Mouse (Mus musculus): ENCODE data around the gene Xpr1. TPM values are rescaled to one million over a fixed set of nuclear protein-coding genes. Genes with fewer than 3 reads are reported as not detected.
A peak's percentile ranks its signal among the peaks of the same experiment; 100 is the strongest.

Xpr1 gene
- polyA plus RNA-seq, 1 experiment from 2014 or later: 10.4 TPM

DNA sequence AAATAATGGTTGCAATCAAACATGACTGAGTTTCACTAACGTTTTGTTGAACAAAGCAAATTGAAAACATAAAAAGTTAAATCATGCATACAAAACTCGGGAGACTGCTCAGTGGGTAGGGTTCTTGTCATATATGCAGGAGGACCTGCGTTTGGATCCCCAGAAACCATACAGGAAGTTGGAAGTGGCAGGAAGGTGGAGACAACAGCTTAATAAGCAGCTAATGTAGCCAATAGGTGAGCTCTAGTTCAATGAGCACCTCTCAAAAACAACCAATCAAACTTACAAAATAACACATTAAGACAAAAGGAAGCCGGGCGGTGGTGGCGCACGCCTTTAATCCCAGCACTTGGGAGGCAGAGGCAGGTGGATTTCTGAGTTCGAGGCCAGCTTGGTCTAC, 162.9 kb downstream of the Xpr1 start:
- ATAC-seq (ENCODE audit: low FRiP score, low TSS enrichment): no peak
- no peaks in the 10 kb centered on the region for H3K9me3 ChIP-seq (ENCODE audit: control insufficient read depth, low read length)
- H3K9ac ChIP-seq (ENCODE audit: low read depth, low read length): no peak overlapping the region
- no peaks in the 10 kb centered on the region for H3K4me1 ChIP-seq (ENCODE audit: control insufficient read depth, insufficient read depth, low read length)
- H3K27me3 ChIP-seq (ENCODE audit: control insufficient read depth, insufficient read depth, low read length): no peaks in the 10 kb centered on the region
- no peak overlapping the region for H3K27ac ChIP-seq (ENCODE audit: low read depth, low read length)
- WGBS: 94% methylated on average over 8 of the region's 8 CpGs
- H3K4me2 ChIP-seq (replicated peaks; ENCODE audit: low read depth, low read length): no peak overlapping the region
- H3K4me3 ChIP-seq (ENCODE audit: low read length): no peak overlapping the region
- no peaks in the 10 kb centered on the region for H3K36me3 ChIP-seq (ENCODE audit: control insufficient read depth, insufficient read depth, low read length)

DNA sequence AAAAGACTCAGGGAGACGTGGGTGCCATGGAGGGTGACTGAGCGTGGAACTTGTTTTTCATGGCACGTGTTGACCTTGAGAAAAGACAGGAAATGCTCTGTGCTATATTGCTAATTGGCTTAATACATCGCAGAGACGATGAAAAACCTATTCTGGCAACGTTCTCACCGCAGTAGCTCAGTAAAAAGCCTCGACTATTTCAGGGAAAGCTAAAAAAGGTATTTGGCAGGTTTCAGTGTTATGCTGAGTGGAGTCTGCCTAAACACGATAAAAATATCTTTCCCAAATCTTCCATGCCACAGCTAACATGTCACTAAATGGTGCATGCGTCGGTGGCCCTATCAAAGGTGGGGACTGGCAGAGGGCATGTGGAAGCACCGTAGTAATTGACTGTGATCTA, 164.1 kb downstream of the Xpr1 start:
- no peak for ATAC-seq (ENCODE audit: low FRiP score, low TSS enrichment)
- WGBS: 66% methylated on average over 12 of the region's 12 CpGs
- Histone ChIP-seq H3K36me3 (ENCODE audit: control insufficient read depth, insufficient read depth, low read length) (no peaks in the 10 kb centered on the region), H3K9me3 (ENCODE audit: control insufficient read depth, low read length) (no peaks in the 10 kb centered on the region), H3K4me3 (ENCODE audit: low read length) (no peak overlapping the region), H3K27ac (ENCODE audit: low read depth, low read length) (no peak overlapping the region), H3K4me2 (replicated peaks; ENCODE audit: low read depth, low read length) (no peak overlapping the region), H3K4me1 (ENCODE audit: control insufficient read depth, insufficient read depth, low read length) (no peaks in the 10 kb centered on the region), H3K27me3 (ENCODE audit: control insufficient read depth, insufficient read depth, low read length) (no peaks in the 10 kb centered on the region), H3K9ac (ENCODE audit: low read depth, low read length) (no peak overlapping the region)

DNA sequence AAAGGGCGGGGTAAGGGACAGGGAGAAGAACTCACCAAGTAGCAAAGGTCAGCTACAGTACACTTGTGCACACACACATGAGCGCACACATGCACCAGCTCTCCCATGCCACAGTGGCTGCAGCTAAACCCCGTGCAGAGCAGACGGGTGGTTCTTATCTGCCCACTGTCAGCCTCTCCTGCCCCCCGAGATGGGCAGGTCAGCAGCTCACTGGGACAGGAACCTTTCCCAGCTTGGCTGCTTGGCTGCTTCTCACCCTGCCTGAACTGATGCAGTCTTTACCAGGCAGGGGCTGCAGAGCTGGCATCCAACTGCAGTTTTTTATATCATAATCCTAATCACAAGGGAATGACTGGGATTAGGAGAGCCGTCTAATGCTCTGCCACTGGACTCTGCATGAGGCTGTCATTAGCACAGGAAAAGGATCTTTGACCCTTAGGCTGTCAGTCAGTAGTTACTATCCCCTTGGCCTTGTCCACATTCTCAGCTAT, 164.5 kb downstream of the Xpr1 start:
- no peaks in the 10 kb centered on the region for H3K36me3 ChIP-seq (ENCODE audit: control insufficient read depth, insufficient read depth, low read length)
- H3K27ac ChIP-seq (ENCODE audit: low read depth, low read length): no peak overlapping the region
- peak; percentile 45; the same call in 1 of the 2 replicates for ATAC-seq (ENCODE audit: low FRiP score, low TSS enrichment)
- H3K4me3 ChIP-seq (ENCODE audit: low read length): no peak overlapping the region
- H3K27me3 ChIP-seq (ENCODE audit: control insufficient read depth, insufficient read depth, low read length): no peaks in the 10 kb centered on the region
- H3K9me3 ChIP-seq (ENCODE audit: control insufficient read depth, low read length): no peaks in the 10 kb centered on the region
- H3K9ac ChIP-seq (ENCODE audit: low read depth, low read length): no peak overlapping the region
- no peaks in the 10 kb centered on the region for H3K4me1 ChIP-seq (ENCODE audit: control insufficient read depth, insufficient read depth, low read length)
- no peak overlapping the region for H3K4me2 ChIP-seq (replicated peaks; ENCODE audit: low read depth, low read length)
- WGBS: 37% methylated on average over 6 of the region's 6 CpGs

DNA sequence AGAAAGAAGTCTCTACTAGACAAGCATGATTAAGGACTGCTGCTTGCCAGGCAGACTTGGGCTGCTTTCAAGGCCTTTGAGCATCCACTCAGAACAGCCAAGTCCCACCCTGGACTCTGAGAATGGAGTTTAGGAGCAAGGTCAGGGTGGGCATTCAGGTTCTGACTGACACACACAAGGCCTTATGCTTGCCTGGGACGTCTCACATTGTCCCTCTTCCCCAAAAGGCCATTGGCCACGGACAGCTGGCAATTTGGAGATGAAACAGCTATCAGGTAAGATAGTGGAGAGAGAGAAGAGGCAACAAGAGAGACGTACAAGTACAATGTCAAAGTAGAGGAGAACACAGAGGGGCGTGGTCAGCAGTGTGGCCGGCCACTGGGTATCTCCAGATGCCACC, 165.6 kb downstream of the Xpr1 start:
- no peaks in the 10 kb centered on the region for H3K36me3 ChIP-seq (ENCODE audit: control insufficient read depth, insufficient read depth, low read length)
- no peak overlapping the region for H3K27ac ChIP-seq (ENCODE audit: low read depth, low read length)
- H3K9me3 ChIP-seq (ENCODE audit: control insufficient read depth, low read length): no peaks in the 10 kb centered on the region
- no peak overlapping the region for H3K4me3 ChIP-seq (ENCODE audit: low read length)
- ATAC-seq (ENCODE audit: low FRiP score, low TSS enrichment): no peak
- no peak overlapping the region for H3K9ac ChIP-seq (ENCODE audit: low read depth, low read length)
- H3K27me3 ChIP-seq (ENCODE audit: control insufficient read depth, insufficient read depth, low read length): no peaks in the 10 kb centered on the region
- no peak overlapping the region for H3K4me2 ChIP-seq (replicated peaks; ENCODE audit: low read depth, low read length)
- H3K4me1 ChIP-seq (ENCODE audit: control insufficient read depth, insufficient read depth, low read length): no peaks in the 10 kb centered on the region
- 80% methylated on average over 5 of the region's 5 CpGs for WGBS

DNA sequence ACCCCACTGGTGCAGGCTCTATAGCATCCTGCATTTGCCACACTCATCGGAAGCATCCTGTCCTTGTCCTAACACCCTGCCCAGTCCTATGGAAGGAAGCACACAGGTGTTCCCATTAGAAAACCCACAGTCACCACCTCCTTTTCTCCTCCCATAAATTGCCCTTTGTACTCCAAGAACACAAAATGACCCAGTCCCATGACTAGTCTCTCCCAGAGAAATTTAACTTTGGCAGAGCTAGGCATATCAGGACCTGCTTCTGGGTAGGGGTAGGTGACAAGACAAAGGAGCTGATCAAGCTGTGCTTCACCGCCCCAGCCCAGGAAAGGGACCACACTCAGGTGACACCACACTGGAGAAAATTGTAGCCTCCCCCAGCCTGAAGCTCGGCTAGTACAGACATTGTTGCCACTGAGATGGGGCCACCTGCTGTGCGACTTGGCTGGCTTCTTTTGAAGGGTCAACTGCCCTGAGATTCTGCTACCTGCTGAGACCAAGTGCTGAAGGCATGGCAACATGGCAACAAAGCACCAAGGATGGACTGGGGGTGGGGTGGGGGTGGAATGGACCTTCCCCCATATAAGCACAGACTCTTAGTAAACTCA, 166.6 kb downstream of the Xpr1 start:
- Histone ChIP-seq H3K4me1 (ENCODE audit: control insufficient read depth, insufficient read depth, low read length) (no peaks in the 10 kb centered on the region), H3K27ac (ENCODE audit: low read depth, low read length) (no peak overlapping the region), H3K4me3 (ENCODE audit: low read length) (no peak overlapping the region), H3K4me2 (replicated peaks; ENCODE audit: low read depth, low read length) (no peak overlapping the region), H3K27me3 (ENCODE audit: control insufficient read depth, insufficient read depth, low read length) (no peaks in the 10 kb centered on the region), H3K9ac (ENCODE audit: low read depth, low read length) (no peak overlapping the region), H3K9me3 (ENCODE audit: control insufficient read depth, low read length) (no peaks in the 10 kb centered on the region), H3K36me3 (ENCODE audit: control insufficient read depth, insufficient read depth, low read length) (no peaks in the 10 kb centered on the region)
- no peak for ATAC-seq (ENCODE audit: low FRiP score, low TSS enrichment)
- 45% methylated on average over 4 of the region's 4 CpGs for WGBS

DNA sequence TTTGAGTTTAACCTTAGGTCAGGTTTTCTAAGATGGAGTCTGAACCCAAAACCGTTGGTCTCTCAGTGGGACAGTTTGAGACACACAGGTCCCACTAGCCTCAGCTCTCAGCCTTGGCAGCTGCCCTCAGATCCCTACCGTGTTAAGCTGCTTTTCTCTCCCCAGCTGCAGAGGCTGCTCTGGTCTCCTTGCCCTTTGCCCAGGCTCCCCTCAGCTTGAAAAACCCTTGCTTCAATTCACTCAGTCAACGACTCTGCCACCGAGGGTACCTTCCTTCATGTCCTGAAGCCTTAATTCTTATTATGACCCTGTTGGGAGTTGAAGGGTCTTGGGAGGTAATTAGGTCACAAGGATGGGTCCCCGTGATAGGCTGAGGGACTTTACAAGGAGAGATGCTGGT, 167.3 kb downstream of the Xpr1 start:
- no peak overlapping the region for H3K4me3 ChIP-seq (ENCODE audit: low read length)
- no peak overlapping the region for H3K9ac ChIP-seq (ENCODE audit: low read depth, low read length)
- ATAC-seq (ENCODE audit: low FRiP score, low TSS enrichment): no peak
- 32% methylated on average over 5 of the region's 5 CpGs for WGBS
- H3K9me3 ChIP-seq (ENCODE audit: control insufficient read depth, low read length): no peaks in the 10 kb centered on the region
- no peak overlapping the region for H3K4me2 ChIP-seq (replicated peaks; ENCODE audit: low read depth, low read length)
- H3K36me3 ChIP-seq (ENCODE audit: control insufficient read depth, insufficient read depth, low read length): no peaks in the 10 kb centered on the region
- H3K27me3 ChIP-seq (ENCODE audit: control insufficient read depth, insufficient read depth, low read length): no peaks in the 10 kb centered on the region; the same call in 1 of the 2 replicates
- H3K27ac ChIP-seq (ENCODE audit: low read depth, low read length): no peak overlapping the region
- H3K4me1 ChIP-seq (ENCODE audit: control insufficient read depth, insufficient read depth, low read length): no peaks in the 10 kb centered on the region; the same call in 1 of the 2 replicates

DNA sequence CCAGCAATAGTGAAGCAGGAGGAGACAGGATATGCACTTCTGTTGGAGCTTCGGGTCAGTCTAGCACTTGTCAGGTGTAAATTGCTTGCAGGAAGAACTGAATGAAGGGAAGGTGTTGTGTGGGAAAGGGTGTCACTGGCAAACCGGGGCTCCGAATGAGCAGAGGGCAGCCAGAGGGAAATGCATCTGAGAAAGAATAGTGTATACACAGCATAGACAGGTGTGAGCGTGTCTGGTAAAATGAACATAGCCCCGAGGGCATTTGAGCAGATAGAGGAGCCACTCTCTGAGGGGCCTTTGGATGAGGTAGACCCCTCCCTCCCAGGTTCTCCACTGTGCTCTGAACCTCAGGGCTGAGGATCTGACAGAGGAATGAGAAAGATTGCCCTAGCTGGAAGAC, 169.2 kb downstream of the Xpr1 start:
- H3K9me3 ChIP-seq (ENCODE audit: control insufficient read depth, low read length): no peaks in the 10 kb centered on the region
- ATAC-seq (ENCODE audit: low FRiP score, low TSS enrichment): no peak
- H3K36me3 ChIP-seq (ENCODE audit: control insufficient read depth, insufficient read depth, low read length): no peaks in the 10 kb centered on the region
- no peaks in the 10 kb centered on the region; the same call in 1 of the 2 replicates for H3K27me3 ChIP-seq (ENCODE audit: control insufficient read depth, insufficient read depth, low read length)
- H3K4me2 ChIP-seq (replicated peaks; ENCODE audit: low read depth, low read length): no peak overlapping the region
- H3K4me3 ChIP-seq (ENCODE audit: low read length): no peak overlapping the region
- H3K9ac ChIP-seq (ENCODE audit: low read depth, low read length): no peak overlapping the region
- no peaks in the 10 kb centered on the region; the same call in 1 of the 2 replicates for H3K4me1 ChIP-seq (ENCODE audit: control insufficient read depth, insufficient read depth, low read length)
- 57% methylated on average over 5 of the region's 5 CpGs for WGBS
- no peak overlapping the region for H3K27ac ChIP-seq (ENCODE audit: low read depth, low read length)

DNA sequence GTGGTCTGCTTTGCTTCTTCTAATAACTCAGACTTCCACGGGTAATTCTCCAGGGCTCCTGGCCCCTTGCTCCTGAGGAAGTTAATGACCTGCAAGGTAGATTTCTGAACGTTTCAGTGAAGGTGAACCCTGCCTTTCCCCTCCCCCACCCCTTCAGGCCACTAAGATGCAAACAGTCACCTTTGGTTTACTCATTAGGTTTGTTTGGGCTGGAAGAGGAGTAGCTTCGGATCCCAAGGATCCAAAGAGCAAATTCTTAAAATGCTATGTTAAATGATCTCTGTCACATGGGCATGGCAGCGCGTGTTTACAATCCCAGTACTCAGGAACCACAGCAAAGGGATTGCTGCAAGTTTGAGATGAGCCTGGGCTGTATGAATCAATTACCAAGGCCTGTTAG, 169.8 kb downstream of the Xpr1 start:
- no peak overlapping the region for H3K9ac ChIP-seq (ENCODE audit: low read depth, low read length)
- H3K4me2 ChIP-seq (replicated peaks; ENCODE audit: low read depth, low read length): no peak overlapping the region
- no peak for ATAC-seq (ENCODE audit: low FRiP score, low TSS enrichment)
- no peaks in the 10 kb centered on the region; the same call in 1 of the 2 replicates for H3K27me3 ChIP-seq (ENCODE audit: control insufficient read depth, insufficient read depth, low read length)
- no peaks in the 10 kb centered on the region for H3K36me3 ChIP-seq (ENCODE audit: control insufficient read depth, insufficient read depth, low read length)
- H3K4me3 ChIP-seq (ENCODE audit: low read length): no peak overlapping the region
- H3K4me1 ChIP-seq (ENCODE audit: control insufficient read depth, insufficient read depth, low read length): no peaks in the 10 kb centered on the region; the same call in 1 of the 2 replicates
- 40% methylated on average over 5 of the region's 5 CpGs for WGBS
- no peaks in the 10 kb centered on the region for H3K9me3 ChIP-seq (ENCODE audit: control insufficient read depth, low read length)
- H3K27ac ChIP-seq (ENCODE audit: low read depth, low read length): no peak overlapping the region

DNA sequence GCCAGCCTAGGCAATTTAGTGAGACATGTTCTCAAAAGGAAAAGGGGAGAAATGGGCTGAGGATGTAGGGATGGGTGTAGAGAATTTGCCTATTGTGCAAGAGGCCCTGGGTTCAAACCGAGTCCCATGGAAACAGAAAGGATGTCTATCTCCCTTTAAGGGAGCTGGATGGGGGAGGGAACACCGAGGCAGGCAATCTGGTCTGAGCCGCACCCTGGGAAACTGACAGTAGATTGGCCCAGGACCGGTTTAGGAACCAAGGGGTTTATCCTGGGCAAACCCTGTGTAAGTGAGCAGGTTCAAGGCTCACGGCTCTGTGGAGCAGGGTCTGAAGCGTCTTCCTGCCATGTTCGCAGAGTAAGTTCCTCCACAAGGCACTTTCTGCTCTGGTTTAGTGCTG, 171.7 kb downstream of the Xpr1 start:
- Histone ChIP-seq H3K36me3 (ENCODE audit: control insufficient read depth, insufficient read depth, low read length) (peaks cover 6% of the 10 kb centered on the region; the same call in 1 of the 2 replicates), H3K9ac (ENCODE audit: low read depth, low read length) (no peak overlapping the region)

More for the DNA sequence above, 171.7 kb downstream of the Xpr1 start:
- no peak overlapping the region for H3K27ac ChIP-seq (ENCODE audit: low read depth, low read length)
- ATAC-seq (ENCODE audit: low FRiP score, low TSS enrichment): no peak
- H3K9me3 ChIP-seq (ENCODE audit: control insufficient read depth, low read length): no peaks in the 10 kb centered on the region
- no peaks in the 10 kb centered on the region; the same call in 1 of the 2 replicates for H3K27me3 ChIP-seq (ENCODE audit: control insufficient read depth, insufficient read depth, low read length)
- 0 out of 2 replicates have a peak overlapping the region, but pooled peaks have one; percentile 65 for H3K4me3 ChIP-seq (ENCODE audit: low read length)
- H3K4me1 ChIP-seq (ENCODE audit: control insufficient read depth, insufficient read depth, low read length): no peaks in the 10 kb centered on the region; the same call in 1 of the 2 replicates
- 73% methylated on average over 7 of the region's 7 CpGs for WGBS
- peak overlapping the region; percentile 97 for H3K4me2 ChIP-seq (replicated peaks; ENCODE audit: low read depth, low read length)

All from kidney, embryonic 14.5 days (tissue).